Mouse (Mus musculus): ENCODE results near the gene Slc22a17.
A peak's percentile ranks its signal among the peaks of the same experiment; 100 is the strongest.

Gene Slc22a17

GRCm38 (mm10) chr14:54863501-54864312, 49.2 kb downstream of the Slc22a17 start:
- ATAC-seq (ENCODE audit: low TSS enrichment), result peak; percentile 97

- no peak for ATAC-seq (ENCODE audit: low TSS enrichment)
Measured at GRCm38 (mm10) chr14:54860511-54860910, 52.4 kb downstream of the Slc22a17 start.

GRCm38 (mm10) chr14:54857891-54858290, 55.0 kb downstream of the Slc22a17 start:
- ATAC-seq (ENCODE audit: low TSS enrichment), result 0 out of 2 replicates have a peak, but pooled peaks have one; percentile 13

- no peak for ATAC-seq (ENCODE audit: low TSS enrichment)
Measured at GRCm38 (mm10) chr14:54856703-54857102, 56.2 kb downstream of the Slc22a17 start.

All from frontal cortex, adult (tissue).